Mouse (Mus musculus) olfactory bulb, adult 2 months (tissue): ENCODE data around the gene Hcls1. TPM values are rescaled to one million over a fixed set of nuclear protein-coding genes. Genes with fewer than 3 reads are reported as not detected.

ENCODE experiments used
- H3K27ac ChIP-seq: fragments of 200-500 bp; 2 replicates; pipeline ENCODE4 v1.5.1; 2012; ENCODE audit warnings: low read depth, low read length; ENCODE audit not compliant: insufficient read depth
- H3K4me1 ChIP-seq: fragments of 200-500 bp; 2 replicates; pipeline ENCODE4 v1.6.1; 2012; ENCODE audit warnings: low read length; ENCODE audit not compliant: control insufficient read depth, insufficient read depth
- H3K4me3 ChIP-seq: fragments of 200-500 bp; 2 replicates; pipeline ENCODE4 v1.5.1; 2012; ENCODE audit warnings: mild to moderate bottlenecking, low read depth, low read length, moderate library complexity; ENCODE audit not compliant: insufficient read depth
- CTCF ChIP-seq: fragments of 200-500 bp; IDR thresholded peaks from 2 replicates; pipeline ENCODE4 v1.5.1; 2012; ENCODE audit warnings: low read depth, mild to moderate bottlenecking, low read length, moderate library complexity; ENCODE audit not compliant: insufficient read depth
- POLR2A ChIP-seq: fragments of 200-500 bp; IDR thresholded peaks from 2 replicates; pipeline ENCODE4 v1.6.1; 2012; ENCODE audit warnings: mild to moderate bottlenecking, low read depth, low read length, moderate library complexity; ENCODE audit not compliant: insufficient read depth
- WGBS: fragments of 180-500 bp; shearing (Covaris S2); methylation state at CpG from one replicate; pipeline ENCODE4 v1.1.7; 2018; 5-methylcytosine and 5-hydroxymethylcytosine counted together
- polyA plus RNA-seq: library from polyadenylated mRNA; stranded (reverse); fragments of >200 nt; gene quantifications from 2 replicates; pipeline ENCODE4 v1.2.4, GENCODE M21; 2012; ENCODE audit warnings: low replicate concordance; ENCODE audit not compliant: missing spikeins, insufficient read depth, insufficient read length

The Hcls1 gene
- polyA plus RNA-seq, 1 experiment: 152 TPM

GRCm38 (mm10) chr16:36979127-36979526 is 44.3 kb downstream of the Hcls1 start:
- 96% methylated on average over 2 of the region's 2 CpGs for WGBS
- H3K27ac ChIP-seq: no peak overlapping the region
- no peak overlapping the region for H3K4me3 ChIP-seq
- TF ChIP-seq CTCF (no peak), POLR2A (no peak)
- no peaks in the 10 kb centered on the region for H3K4me1 ChIP-seq

GRCm38 (mm10) chr16:36983796-36984195 is 49.0 kb downstream of the Hcls1 start:
- no peak for TF ChIP-seq CTCF
- no peak for TF ChIP-seq POLR2A
- Histone ChIP-seq H3K4me3 (no peak overlapping the region), H3K27ac (no peak overlapping the region), H3K4me1 (peaks cover 2% of the 10 kb centered on the region; the same call in 1 of the 2 replicates)
- 82% methylated on average over 1 of the region's 1 CpGs for WGBS

GRCm38 (mm10) chr16:36985636-36986042 is 50.9 kb downstream of the Hcls1 start:
- peaks cover 2% of the 10 kb centered on the region; the same call in 1 of the 2 replicates for H3K4me1 ChIP-seq
- no peak overlapping the region for H3K27ac ChIP-seq
- TF ChIP-seq CTCF (no peak), POLR2A (no peak)
- no peak overlapping the region for H3K4me3 ChIP-seq
- 75% methylated on average over 5 of the region's 5 CpGs for WGBS

- TF ChIP-seq CTCF (no peak), POLR2A (no peak)
- Histone ChIP-seq H3K4me3 (no peak overlapping the region), H3K27ac (no peak overlapping the region), H3K4me1 (peaks cover 2% of the 10 kb centered on the region; the same call in 1 of the 2 replicates)
- WGBS: 53% methylated on average over 2 of the region's 2 CpGs
Observed at GRCm38 (mm10) chr16:36987399-36987798, 52.6 kb downstream of the Hcls1 start.

- H3K4me1 ChIP-seq: peaks cover 2% of the 10 kb centered on the region; the same call in 1 of the 2 replicates
- H3K4me3 ChIP-seq: no peak overlapping the region
- TF ChIP-seq POLR2A (no peak), CTCF (no peak)
- H3K27ac ChIP-seq: no peak overlapping the region
Observed at GRCm38 (mm10) chr16:36988066-36988465, 53.3 kb downstream of the Hcls1 start.

- Histone ChIP-seq H3K4me1 (peaks cover 2% of the 10 kb centered on the region; the same call in 1 of the 2 replicates), H3K27ac (no peak overlapping the region), H3K4me3 (no peak overlapping the region)
- WGBS: 77% methylated on average over 8 of the region's 8 CpGs
- TF ChIP-seq POLR2A (no peak), CTCF (no peak)
Observed at GRCm38 (mm10) chr16:36989493-36989892, 54.7 kb downstream of the Hcls1 start.

GRCm38 (mm10) chr16:36989999-36990625 is 55.3 kb downstream of the Hcls1 start, which contains the start of gene Fbxo40:
Gene Fbxo40 (minus strand): TSS chr16:36990467.
- 82% methylated on average over 18 of the region's 18 CpGs for WGBS
- Histone ChIP-seq H3K27ac (no peak within 1 kb of the TSS), H3K4me3 (no peak within 1 kb of the TSS), H3K4me1 (peaks cover 2% of the 10 kb centered on the region; the same call in 1 of the 2 replicates)
- no peak for TF ChIP-seq POLR2A
- no peak for TF ChIP-seq CTCF

- 82% methylated on average over 6 of the region's 6 CpGs for WGBS
- H3K27ac ChIP-seq: no peak overlapping the region
- H3K4me3 ChIP-seq: no peak overlapping the region
- H3K4me1 ChIP-seq: no peaks in the 10 kb centered on the region
- TF ChIP-seq POLR2A (no peak), CTCF (no peak)
Observed at GRCm38 (mm10) chr16:36997650-36998049, 62.9 kb downstream of the Hcls1 start.

- no peak overlapping the region for H3K4me3 ChIP-seq
- H3K4me1 ChIP-seq: no peaks in the 10 kb centered on the region
- TF ChIP-seq CTCF: no peak
- no peak for TF ChIP-seq POLR2A
- H3K27ac ChIP-seq: no peak overlapping the region
- 80% methylated on average over 9 of the region's 9 CpGs for WGBS
Observed at GRCm38 (mm10) chr16:36999366-36999972, 64.7 kb downstream of the Hcls1 start.
